Mouse (Mus musculus) embryonic facial prominence, embryonic 14.5 days (tissue): Measurements from ENCODE around the gene Isx. TPM values are rescaled to one million over a fixed set of nuclear protein-coding genes. Genes with fewer than 3 reads are reported as not detected.

ENCODE experiments used
- ATAC-seq: fragments of 200-750 bp; cut with Nextera tagmentation; 2 replicates; pipeline ENCODE4 v1.8.0; 2017; ENCODE audit warnings: low read depth, moderate number of reproducible peaks, moderate TSS enrichment
- DNase-seq: peaks from one replicate; pipeline ENCODE4 v3.0.0-alpha.2; 2015; ENCODE audit warnings: low spot score
- H3K27ac ChIP-seq: fragments of 300-500 bp; sonication (generic); replicated peaks from 2 replicates; pipeline ENCODE4 v1.5.1; 2014; ENCODE audit warnings: low read depth, mild to moderate bottlenecking, low read length, moderate library complexity
- H3K27me3 ChIP-seq: fragments of 300-500 bp; sonication (generic); replicated peaks from 2 replicates; pipeline ENCODE4 v1.6.1; 2014; ENCODE audit warnings: low read length; ENCODE audit not compliant: control insufficient read depth, insufficient read depth
- H3K36me3 ChIP-seq: fragments of 300-500 bp; sonication (generic); 2 replicates; pipeline ENCODE4 v1.6.1; 2014; ENCODE audit warnings: low read length, mixed read lengths; ENCODE audit not compliant: control insufficient read depth, insufficient read depth
- H3K4me1 ChIP-seq: fragments of 300-500 bp; sonication (generic); 2 replicates; pipeline ENCODE4 v1.6.1; 2014; ENCODE audit warnings: antibody characterized with exemption, low read length; ENCODE audit not compliant: control insufficient read depth, insufficient read depth
- H3K4me2 ChIP-seq: fragments of 300-500 bp; sonication (generic); 2 replicates; pipeline ENCODE4 v1.6.1; 2014; ENCODE audit warnings: low read depth, mild to moderate bottlenecking, low read length, moderate library complexity, mixed read lengths
- H3K4me3 ChIP-seq: fragments of 300-500 bp; sonication (generic); 2 replicates; pipeline ENCODE4 v1.5.1; 2014; ENCODE audit warnings: low read depth, mild to moderate bottlenecking, low read length
- H3K9ac ChIP-seq: fragments of 300-500 bp; sonication (generic); 2 replicates; pipeline ENCODE4 v1.6.1; 2014; ENCODE audit warnings: low read depth, mild to moderate bottlenecking, low read length, moderate library complexity, mixed read lengths
- H3K9me3 ChIP-seq: fragments of 300-500 bp; sonication (generic); 2 replicates; pipeline ENCODE4 v1.6.1; 2016; ENCODE audit warnings: low read length; ENCODE audit not compliant: control insufficient read depth
- WGBS: fragments of 180-500 bp; shearing (Covaris S2); extraction: QIAGEN DNeasy Blood & Tissue Kit; methylation state at CpG from one replicate; pipeline ENCODE4 v1.1.7; 2014; 5-methylcytosine and 5-hydroxymethylcytosine counted together
- polyA plus RNA-seq: library from polyadenylated mRNA; unstranded; fragments of >200 nt; fragmentation: Nextera tagmentation; extraction: Ambion mirVana; gene quantifications from 2 replicates; pipeline ENCODE4 v1.2.1, GENCODE M21; 2014

The Isx gene
- polyA plus RNA-seq, 1 experiment from 2014 or later, result not detected

GRCm38 (mm10) chr8:74910708-74911107 is 37.7 kb downstream of the Isx start:
- Histone ChIP-seq H3K36me3 (no peaks in the 10 kb centered on the region), H3K4me1 (no peaks in the 10 kb centered on the region), H3K4me3 (no peak overlapping the region), H3K27ac (no peak overlapping the region), H3K9me3 (no peaks in the 10 kb centered on the region), H3K4me2 (no peak overlapping the region), H3K27me3 (no peaks in the 10 kb centered on the region), H3K9ac (no peak overlapping the region)
- DNase-seq, result no peak
- 96% methylated on average over 1 of the region's 1 CpGs for WGBS
- no peak for ATAC-seq

GRCm38 (mm10) chr8:74920691-74921421 is 47.9 kb downstream of the Isx start:
- H3K9ac ChIP-seq, result no peak overlapping the region
- no peaks in the 10 kb centered on the region for H3K4me1 ChIP-seq
- no peak overlapping the region for H3K4me3 ChIP-seq
- no peak overlapping the region for H3K4me2 ChIP-seq
- H3K9me3 ChIP-seq, result no peaks in the 10 kb centered on the region
- H3K36me3 ChIP-seq, result no peaks in the 10 kb centered on the region
- 78% methylated on average over 8 of the region's 8 CpGs for WGBS
- DNase-seq (no peak), ATAC-seq (no peak)
- H3K27ac ChIP-seq, result no peak overlapping the region
- no peaks in the 10 kb centered on the region for H3K27me3 ChIP-seq

GRCm38 (mm10) chr8:74921882-74922518 is 49.0 kb downstream of the Isx start:
- Histone ChIP-seq H3K4me1 (no peaks in the 10 kb centered on the region), H3K9me3 (no peaks in the 10 kb centered on the region), H3K4me2 (no peak overlapping the region), H3K27me3 (no peaks in the 10 kb centered on the region), H3K9ac (no peak overlapping the region), H3K36me3 (no peaks in the 10 kb centered on the region), H3K27ac (no peak overlapping the region), H3K4me3 (no peak overlapping the region)
- 81% methylated on average over 4 of the region's 4 CpGs for WGBS
- peak; percentile 8 for DNase-seq
- ATAC-seq, result no peak

GRCm38 (mm10) chr8:74927940-74928339 is 55.0 kb downstream of the Isx start:
- Histone ChIP-seq H3K4me3 (no peak overlapping the region), H3K36me3 (no peaks in the 10 kb centered on the region), H3K27ac (no peak overlapping the region), H3K9me3 (no peaks in the 10 kb centered on the region), H3K4me1 (no peaks in the 10 kb centered on the region), H3K9ac (no peak overlapping the region), H3K4me2 (no peak overlapping the region), H3K27me3 (no peaks in the 10 kb centered on the region)
- DNase-seq, result no peak
- WGBS, result 36% methylated on average over 1 of the region's 1 CpGs
- no peak for ATAC-seq

- Histone ChIP-seq H3K4me3 (no peak overlapping the region), H3K27ac (no peak overlapping the region), H3K9ac (no peak overlapping the region), H3K36me3 (no peaks in the 10 kb centered on the region), H3K4me2 (no peak overlapping the region), H3K27me3 (no peaks in the 10 kb centered on the region), H3K9me3 (no peaks in the 10 kb centered on the region), H3K4me1 (no peaks in the 10 kb centered on the region)
- DNase-seq, result peak; percentile 51
- no peak for ATAC-seq
- WGBS, result 20% methylated on average over 3 of the region's 3 CpGs
Observed at GRCm38 (mm10) chr8:74930731-74931130, 57.8 kb downstream of the Isx start.

GRCm38 (mm10) chr8:74935308-74935707 is 62.3 kb downstream of the Isx start:
- peak; percentile 79 for ATAC-seq
- H3K4me3 ChIP-seq, result no peak overlapping the region
- H3K9ac ChIP-seq, result no peak overlapping the region
- peak; percentile 72 for DNase-seq
- H3K9me3 ChIP-seq, result no peaks in the 10 kb centered on the region
- WGBS, result 20% methylated on average over 6 of the region's 6 CpGs
- H3K36me3 ChIP-seq, result no peaks in the 10 kb centered on the region
- H3K4me2 ChIP-seq, result no peak overlapping the region
- H3K27ac ChIP-seq, result no peak overlapping the region
- H3K4me1 ChIP-seq, result no peaks in the 10 kb centered on the region
- H3K27me3 ChIP-seq, result no peaks in the 10 kb centered on the region

GRCm38 (mm10) chr8:74936656-74937055 is 63.7 kb downstream of the Isx start:
- H3K9ac ChIP-seq, result no peak overlapping the region
- no peak overlapping the region for H3K4me3 ChIP-seq
- WGBS, result 90% methylated on average over 2 of the region's 2 CpGs

GRCm38 (mm10) chr8:74942056-74942455 is 69.1 kb downstream of the Isx start:
- H3K9ac ChIP-seq, result no peak overlapping the region
- no peaks in the 10 kb centered on the region for H3K4me1 ChIP-seq
- H3K36me3 ChIP-seq, result no peaks in the 10 kb centered on the region
- no peak overlapping the region for H3K27ac ChIP-seq
- no peak overlapping the region for H3K4me2 ChIP-seq
- H3K27me3 ChIP-seq, result no peaks in the 10 kb centered on the region
- ATAC-seq (no peak), DNase-seq (no peak)
- H3K4me3 ChIP-seq, result no peak overlapping the region
- no peaks in the 10 kb centered on the region for H3K9me3 ChIP-seq
- 91% methylated on average over 3 of the region's 3 CpGs for WGBS

More at GRCm38 (mm10) chr8:74936656-74937055, 63.7 kb downstream of the Isx start:
- Histone ChIP-seq H3K36me3 (no peaks in the 10 kb centered on the region), H3K4me2 (no peak overlapping the region), H3K27ac (no peak overlapping the region), H3K4me1 (no peaks in the 10 kb centered on the region), H3K27me3 (no peaks in the 10 kb centered on the region), H3K9me3 (no peaks in the 10 kb centered on the region)
- DNase-seq, result no peak
- no peak for ATAC-seq
